Mouse (Mus musculus): ENCODE measurements around the gene C1qb.

C1qb gene

DNA sequence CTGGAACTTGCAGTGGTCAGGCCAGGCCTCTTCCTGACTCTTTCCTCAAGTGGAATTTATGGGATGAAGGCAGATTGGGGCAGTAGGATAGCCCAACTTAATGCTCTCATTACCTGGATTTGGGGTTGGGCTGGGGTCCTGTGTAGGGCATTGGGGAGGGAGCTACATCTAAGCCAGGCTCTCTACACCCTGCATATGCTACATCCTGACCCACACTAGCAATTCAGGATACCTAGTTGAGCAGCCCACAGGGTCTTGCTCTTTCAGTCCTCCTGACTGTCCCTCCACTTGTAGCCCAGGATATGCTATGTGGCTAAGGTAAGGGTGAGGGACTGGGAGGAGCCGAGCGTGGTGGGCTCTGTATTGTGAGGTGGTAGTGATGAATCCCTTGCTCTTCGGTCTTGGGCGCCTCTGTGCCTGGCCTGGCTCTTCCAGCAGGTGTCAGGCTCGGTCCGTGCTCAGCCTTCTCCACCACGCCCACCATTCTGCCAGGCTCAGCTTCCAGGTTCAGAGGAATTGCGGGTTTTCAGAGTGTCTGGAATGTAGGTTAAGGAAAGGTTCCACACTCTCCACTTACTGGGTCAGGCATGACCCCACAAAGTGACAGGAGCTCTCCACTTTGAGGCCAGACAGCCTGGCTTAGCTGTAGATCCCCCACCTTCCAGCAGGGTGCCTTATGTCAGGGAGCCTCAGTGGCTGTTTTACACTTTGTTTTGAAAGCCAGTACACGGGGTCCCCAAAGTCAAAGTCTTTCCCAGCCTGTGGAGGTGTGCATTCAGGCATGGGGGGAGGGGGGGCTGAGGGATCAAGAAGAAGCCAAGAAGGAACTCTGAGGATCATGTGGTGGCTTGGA lies 7.9 kb upstream of the C1qb start:
- DNase-seq (ENCODE audit: low read depth, low spot score), result peak; percentile 41

GRCm38 (mm10) chr4:136892811-136893210 lies 6.8 kb upstream of the C1qb start, which contains the start of gene C1qc:
Gene C1qc, minus strand, starts transcription at chr4:136893065.
- DNase-seq (ENCODE audit: low read depth, low spot score), result no peak

GRCm38 (mm10) chr4:136892371-136892770 lies 6.4 kb upstream of the C1qb start:
- no peak for DNase-seq (ENCODE audit: low read depth, low spot score)

DNA sequence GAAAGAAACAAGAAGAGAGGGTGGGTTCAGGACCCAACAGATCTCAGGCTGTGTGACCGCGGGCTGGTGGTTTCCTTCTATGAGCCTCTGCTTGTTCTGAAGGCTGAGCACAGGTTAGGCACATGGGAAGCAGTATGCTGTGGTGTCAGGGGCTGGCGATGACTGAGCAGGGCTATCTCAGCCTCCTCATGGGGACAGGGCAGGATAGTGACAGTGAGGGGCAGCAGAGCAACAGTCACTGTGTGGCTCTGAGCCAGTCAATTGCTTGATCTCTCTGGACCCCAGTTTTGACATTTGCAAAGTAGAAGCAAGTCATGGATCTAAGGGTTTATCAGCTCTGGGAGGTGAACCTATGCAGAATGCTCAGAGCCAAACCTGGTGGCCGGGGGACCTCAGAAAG lies 5.1 kb upstream of the C1qb start:
- no peak for DNase-seq (ENCODE audit: low read depth, low spot score)

GRCm38 (mm10) chr4:136889981-136890380 lies 4.0 kb upstream of the C1qb start:
- no peak for DNase-seq (ENCODE audit: low read depth, low spot score)

GRCm38 (mm10) chr4:136887714-136888113 lies 1.7 kb upstream of the C1qb start:
- no peak for DNase-seq (ENCODE audit: low read depth, low spot score)

- peak; percentile 71 for DNase-seq (ENCODE audit: low read depth, low spot score)
Observed at GRCm38 (mm10) chr4:136878601-136879000, 7.4 kb downstream of the C1qb start.

DNA sequence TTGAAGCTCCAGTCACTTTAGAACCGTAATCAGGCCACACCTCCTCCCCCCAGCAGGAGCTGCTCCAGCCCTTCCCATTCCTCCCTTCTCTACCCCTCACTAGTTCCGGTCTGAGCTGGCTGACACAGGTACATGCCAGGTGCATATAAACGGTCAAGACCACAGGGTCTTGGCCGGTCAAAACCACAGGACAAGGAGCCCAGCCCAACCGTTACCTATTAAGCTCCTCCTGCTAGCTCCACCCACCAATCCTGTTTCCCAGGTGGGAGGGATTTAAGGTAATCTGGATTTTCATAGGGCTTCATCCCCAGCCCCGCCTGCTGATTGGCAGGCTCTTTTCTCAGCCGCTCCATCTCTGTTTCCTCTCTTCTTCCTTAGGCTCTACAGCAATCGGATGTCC lies 7.8 kb downstream of the C1qb start:
- peak; percentile 94 for DNase-seq (ENCODE audit: low read depth, low spot score)

DNA sequence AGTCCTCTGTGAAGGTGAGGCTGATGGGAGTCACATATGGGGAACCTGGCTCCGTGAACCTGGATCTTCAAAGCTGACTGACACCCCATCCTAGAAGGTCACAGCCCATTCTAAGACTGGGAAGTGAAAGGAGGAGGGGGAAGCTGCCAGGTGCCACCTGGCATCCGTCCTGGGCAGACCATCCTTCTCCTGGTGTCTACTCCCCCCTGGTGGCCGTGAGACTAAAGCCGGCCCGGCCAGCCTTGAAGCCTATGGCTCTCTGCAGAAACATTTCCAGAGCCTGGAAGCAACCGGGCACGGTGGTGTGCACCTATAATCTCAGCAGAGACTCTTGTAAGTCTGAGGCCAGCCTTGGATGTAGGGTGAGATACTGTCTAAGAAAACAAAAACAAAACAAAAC lies 9.0 kb downstream of the C1qb start:
- peak; percentile 46 for DNase-seq (ENCODE audit: low read depth, low spot score)

DNA sequence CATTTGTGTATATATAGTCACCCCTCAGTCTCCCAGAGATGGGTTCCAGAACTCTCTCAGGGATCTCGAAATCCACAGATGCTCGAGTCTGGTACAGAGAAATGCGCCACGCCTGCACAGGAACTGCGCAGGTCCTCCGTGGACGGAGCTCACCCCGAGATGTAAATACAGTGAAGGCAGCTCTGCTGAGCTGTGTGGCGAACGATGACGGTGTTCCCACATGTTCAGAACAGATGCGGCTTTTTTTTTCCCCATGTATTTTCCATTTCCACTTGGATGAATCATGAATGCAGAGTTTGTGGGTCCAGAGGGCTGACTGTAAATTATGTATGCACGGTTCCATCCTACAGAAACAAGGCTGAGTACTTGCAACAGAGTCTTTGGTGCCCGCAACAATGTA lies 11.0 kb downstream of the C1qb start:
- no peak for DNase-seq (ENCODE audit: low read depth, low spot score)

GRCm38 (mm10) chr4:136868371-136868770 lies 17.6 kb downstream of the C1qb start:
- DNase-seq (ENCODE audit: low read depth, low spot score), result no peak

DNA sequence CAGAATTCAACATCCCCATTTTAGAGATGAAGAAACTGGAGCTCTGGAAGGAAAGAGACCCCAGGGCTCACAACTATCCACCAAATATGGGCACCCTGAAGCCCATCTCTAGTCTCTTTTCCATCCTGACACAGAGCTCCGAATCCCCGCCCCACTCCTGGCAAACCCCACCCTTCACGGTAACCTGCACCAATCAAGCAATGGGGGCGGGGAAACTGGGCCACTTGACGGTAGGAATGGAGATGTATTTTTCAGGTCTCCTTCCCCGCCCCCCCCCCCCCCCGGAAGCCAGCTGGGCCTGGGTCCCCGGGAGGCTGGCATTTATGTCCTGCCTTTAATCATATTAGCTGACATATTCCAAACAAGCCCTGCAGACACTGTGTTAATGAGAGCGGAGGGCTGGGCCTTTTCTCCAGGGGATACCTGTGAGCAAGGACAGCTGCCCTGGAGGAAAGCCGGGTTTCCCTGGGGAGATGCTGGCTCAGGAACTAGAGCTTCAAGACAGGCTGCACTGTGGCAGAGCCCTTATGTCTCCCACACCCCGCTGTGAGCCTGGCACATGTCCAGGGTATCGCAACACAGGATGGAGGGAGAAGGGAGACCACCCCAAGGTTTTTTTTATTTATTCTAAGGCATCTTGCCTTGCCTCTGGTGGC lies 18.2 kb downstream of the C1qb start:
- DNase-seq (ENCODE audit: low read depth, low spot score), result peak; percentile 72

GRCm38 (mm10) chr4:136865531-136865930 lies 20.5 kb downstream of the C1qb start:
- DNase-seq (ENCODE audit: low read depth, low spot score), result no peak

- peak; percentile 23 for DNase-seq (ENCODE audit: low read depth, low spot score)
Observed at GRCm38 (mm10) chr4:136864751-136865470, 21.1 kb downstream of the C1qb start.

DNA sequence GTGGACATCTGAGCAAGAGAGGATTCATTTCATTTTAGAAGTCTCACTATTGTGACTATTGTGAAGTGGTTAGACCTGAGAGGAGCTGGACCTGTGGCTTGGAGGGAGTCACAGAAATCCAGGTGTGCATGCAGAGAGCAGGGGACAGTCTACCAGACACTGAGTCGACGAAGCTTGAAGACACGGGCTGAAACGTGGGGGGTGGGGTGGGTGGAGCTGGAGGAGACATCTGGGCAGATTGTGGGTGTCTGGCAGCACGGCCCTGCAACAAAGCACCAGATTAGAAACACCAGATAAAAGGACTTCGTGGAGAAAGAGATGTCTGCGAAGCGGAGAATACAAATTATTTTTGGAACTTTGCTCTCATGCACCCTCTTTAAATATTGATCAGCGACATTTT lies 22.5 kb downstream of the C1qb start:
- DNase-seq (ENCODE audit: low read depth, low spot score), result no peak

DNA sequence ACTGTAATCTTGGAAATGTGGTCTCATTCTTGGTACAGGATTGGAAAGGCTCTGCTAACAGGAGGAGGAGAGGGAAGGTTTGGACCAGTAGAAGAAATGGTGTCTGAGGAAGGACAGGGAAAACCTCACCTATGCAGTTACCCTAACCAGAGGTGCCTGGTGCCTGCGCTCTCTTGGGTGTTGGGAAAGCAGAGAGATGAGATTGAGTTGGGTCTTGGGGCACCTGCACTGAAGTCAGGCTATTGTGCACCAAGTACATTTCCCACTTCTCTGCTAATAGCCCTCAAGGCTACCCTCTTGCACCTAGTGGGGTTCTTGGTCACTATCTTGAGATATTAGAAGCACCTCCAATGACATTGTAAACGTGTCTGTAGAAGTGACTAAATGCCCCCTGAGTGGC lies 23.6 kb downstream of the C1qb start:
- no peak for DNase-seq (ENCODE audit: low read depth, low spot score)

- DNase-seq (ENCODE audit: low read depth, low spot score), result no peak
Observed at GRCm38 (mm10) chr4:136861806-136862205, 24.2 kb downstream of the C1qb start.

DNA sequence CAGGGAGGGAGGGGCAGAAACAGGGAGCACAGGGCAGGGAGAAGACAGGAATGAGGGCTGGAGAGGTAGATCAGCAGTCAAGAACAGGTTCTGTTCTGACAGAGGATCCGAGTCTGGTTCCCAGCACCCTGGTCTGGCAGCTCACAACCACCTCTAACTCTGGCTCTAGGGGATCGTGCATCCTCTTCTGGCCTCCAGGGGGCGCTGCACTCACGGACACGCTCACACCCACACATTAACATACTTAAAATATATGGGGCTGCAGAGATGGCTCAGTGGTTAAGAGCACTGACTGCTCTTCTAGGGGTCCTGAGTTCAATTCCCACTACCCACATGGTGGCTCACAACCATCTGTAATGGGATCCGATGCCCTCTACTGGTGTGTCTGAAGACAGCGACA lies 26.0 kb downstream of the C1qb start:
- peak; percentile 46 for DNase-seq (ENCODE audit: low read depth, low spot score)

DNA sequence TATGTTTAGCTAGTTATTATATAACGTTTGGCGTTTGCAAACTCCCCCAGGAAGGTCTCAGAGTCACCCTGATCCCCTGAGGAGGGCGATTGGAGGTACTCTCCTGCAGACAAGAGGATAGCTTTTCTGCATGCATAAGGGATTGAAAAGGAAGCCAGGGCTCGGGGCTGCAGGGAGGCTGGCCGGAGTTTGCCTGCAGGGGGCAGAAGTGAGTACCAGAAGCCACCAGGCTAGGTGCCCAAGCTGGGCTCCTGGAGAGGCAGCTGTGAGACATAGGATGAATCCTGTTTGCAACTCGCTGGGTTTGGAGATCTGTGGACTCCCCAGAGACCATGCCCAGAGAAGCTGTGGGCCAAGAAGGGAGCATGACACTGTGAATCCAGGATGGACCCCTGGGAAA lies 30.9 kb downstream of the C1qb start:
- peak; percentile 44 for DNase-seq (ENCODE audit: low read depth, low spot score)

GRCm38 (mm10) chr4:136852989-136853388 lies 33.0 kb downstream of the C1qb start:
- no peak for DNase-seq (ENCODE audit: low read depth, low spot score)

GRCm38 (mm10) chr4:136852119-136852518 lies 33.9 kb downstream of the C1qb start:
- no peak for DNase-seq (ENCODE audit: low read depth, low spot score)

GRCm38 (mm10) chr4:136848565-136848964 lies 37.4 kb downstream of the C1qb start:
- DNase-seq (ENCODE audit: low read depth, low spot score), result no peak

Data from R1 (cell line).